Mouse (Mus musculus): ENCODE data around the gene Sgf29.

The Sgf29 gene

GRCm38 (mm10) chr7:126702861-126703756 is 54.0 kb downstream of the Sgf29 start:
- no peak for DNase-seq (ENCODE audit: extremely low read depth, low read depth, low spot score)

DNA sequence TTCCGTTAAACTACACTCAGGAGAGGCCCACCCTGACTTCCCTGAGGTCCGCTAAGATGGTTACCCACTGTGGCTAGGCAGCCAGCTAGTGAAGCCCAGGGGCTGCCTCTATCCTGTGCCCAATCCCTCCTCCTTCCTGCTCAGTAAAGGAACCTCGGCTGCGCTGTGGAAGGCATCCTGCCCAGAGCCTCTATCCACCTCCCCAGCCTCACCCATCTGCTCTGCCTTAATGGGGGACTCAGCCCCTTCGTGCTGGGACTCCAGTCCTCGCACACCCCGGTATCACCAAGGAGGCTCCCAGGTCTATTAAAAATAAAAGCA is 54.6 kb downstream of the Sgf29 start:
- no peak for DNase-seq (ENCODE audit: extremely low read depth, low read depth, low spot score)

GRCm38 (mm10) chr7:126704121-126704980 is 55.2 kb downstream of the Sgf29 start:
- DNase-seq (ENCODE audit: extremely low read depth, low read depth, low spot score), result no peak

GRCm38 (mm10) chr7:126707442-126708174 is 58.5 kb downstream of the Sgf29 start, which contains the start of gene Coro1a:
Gene Coro1a, minus strand, starts transcription at chr7:126707787.
- no peak for DNase-seq (ENCODE audit: extremely low read depth, low read depth, low spot score)

GRCm38 (mm10) chr7:126708175-126708952 is 59.3 kb downstream of the Sgf29 start:
- no peak for DNase-seq (ENCODE audit: extremely low read depth, low read depth, low spot score)

- DNase-seq (ENCODE audit: extremely low read depth, low read depth, low spot score), result no peak
Measured at GRCm38 (mm10) chr7:126710266-126710665, 61.2 kb downstream of the Sgf29 start.

DNA sequence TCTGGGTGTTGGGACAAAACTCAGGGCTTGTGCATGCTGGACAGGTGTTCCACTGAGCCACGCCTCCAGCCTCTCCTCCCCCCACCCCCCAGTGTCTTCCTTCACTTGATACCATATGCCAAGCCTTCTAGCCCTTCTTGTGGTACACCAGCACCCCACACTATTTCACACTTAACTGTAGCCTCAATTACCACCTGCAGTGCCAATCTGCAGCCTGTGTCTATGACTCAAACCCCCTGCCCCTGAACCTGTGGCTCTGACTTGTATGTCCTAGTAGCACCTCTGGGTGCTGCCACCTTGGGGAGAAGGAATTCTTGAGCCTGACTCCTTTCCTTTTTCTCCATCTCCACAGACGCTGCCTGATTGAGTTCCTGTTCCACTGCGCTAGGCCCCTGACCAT is 62.8 kb downstream of the Sgf29 start:
- no peak for DNase-seq (ENCODE audit: extremely low read depth, low read depth, low spot score)

- DNase-seq (ENCODE audit: extremely low read depth, low read depth, low spot score), result no peak
Measured at GRCm38 (mm10) chr7:126715679-126716078, 66.6 kb downstream of the Sgf29 start.

DNA sequence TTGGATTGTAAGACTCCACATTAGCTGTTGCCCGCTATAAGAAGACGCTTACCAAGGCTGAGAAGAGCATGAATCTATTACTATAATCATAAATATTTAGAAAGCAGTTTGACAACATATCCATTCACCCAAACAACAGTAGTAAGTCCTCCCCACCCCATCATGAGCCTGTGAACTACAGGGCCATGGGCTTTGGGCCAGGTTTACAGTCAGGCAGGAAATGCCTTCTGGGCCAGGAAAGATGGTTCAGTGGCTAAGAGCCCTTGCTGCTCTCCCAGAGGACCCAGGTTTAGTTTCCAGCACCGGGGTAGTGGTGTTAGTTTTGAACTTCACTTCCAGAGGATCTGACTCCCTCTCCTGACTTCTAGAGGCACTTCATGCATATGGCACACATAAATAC is 68.5 kb downstream of the Sgf29 start:
- DNase-seq (ENCODE audit: extremely low read depth, low read depth, low spot score), result no peak

- no peak for DNase-seq (ENCODE audit: extremely low read depth, low read depth, low spot score)
Measured at GRCm38 (mm10) chr7:126718787-126719337, 69.8 kb downstream of the Sgf29 start.

DNA sequence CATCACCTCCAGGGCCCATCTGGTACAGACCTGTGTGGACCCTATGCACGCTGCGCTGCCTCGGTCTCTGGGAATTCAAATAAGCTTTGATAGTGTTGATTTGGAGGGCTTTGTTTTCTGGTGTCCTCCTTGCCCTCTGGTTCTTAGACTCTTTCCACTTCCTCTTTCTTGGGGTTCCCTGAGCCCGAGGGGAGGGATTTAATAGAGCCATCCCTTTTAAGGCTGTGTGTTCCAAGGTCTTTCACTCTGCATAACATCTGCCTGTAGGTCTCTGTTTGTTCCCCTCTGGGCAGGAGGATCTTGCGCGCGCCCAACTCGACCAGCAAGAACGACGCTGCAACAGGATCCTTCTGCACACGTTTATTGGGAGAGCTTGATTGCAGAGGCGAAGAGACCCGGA is 72.5 kb downstream of the Sgf29 start:
- no peak for DNase-seq (ENCODE audit: extremely low read depth, low read depth, low spot score)
